Mouse (Mus musculus) hindbrain, embryonic 14.5 days (tissue): ENCODE measurements around the gene Fam13a. TPM values are rescaled to one million over a fixed set of nuclear protein-coding genes. Genes with fewer than 3 reads are reported as not detected.

Experiments used
- ATAC-seq: fragments of 200-750 bp; cut with Nextera tagmentation; 2 replicates; pipeline ENCODE4 v1.8.0; 2017; ENCODE audit warnings: moderate number of reproducible peaks, mild to moderate bottlenecking, moderate TSS enrichment, moderate library complexity; ENCODE audit not compliant: low FRiP score
- DNase-seq: peaks from one replicate; pipeline ENCODE4 v3.0.0-alpha.2; 2015; ENCODE audit warnings: low spot score
- H3K27ac ChIP-seq: fragments of 300-500 bp; sonication (generic); 2 replicates; pipeline ENCODE4 v1.5.1; 2014; ENCODE audit warnings: mild to moderate bottlenecking, moderate library complexity
- H3K27me3 ChIP-seq: fragments of 300-500 bp; sonication (generic); 2 replicates; pipeline ENCODE4 v1.6.1; 2014; ENCODE audit warnings: mild to moderate bottlenecking, low read length, mixed read lengths; ENCODE audit not compliant: control insufficient read depth, insufficient read depth
- H3K36me3 ChIP-seq: fragments of 300-500 bp; sonication (generic); replicated peaks from 2 replicates; pipeline ENCODE4 v1.6.1; 2014; ENCODE audit not compliant: control insufficient read depth, insufficient read depth
- H3K4me1 ChIP-seq: fragments of 300-500 bp; sonication (generic); replicated peaks from 2 replicates; pipeline ENCODE4 v1.6.1; 2014; ENCODE audit warnings: antibody characterized with exemption, low read length, mixed read lengths; ENCODE audit not compliant: control insufficient read depth, insufficient read depth
- H3K4me2 ChIP-seq: fragments of 300-500 bp; sonication (generic); replicated peaks from 2 replicates; pipeline ENCODE4 v1.6.1; 2014; ENCODE audit warnings: mild to moderate bottlenecking, moderate library complexity
- H3K4me3 ChIP-seq: fragments of 300-500 bp; sonication (generic); replicated peaks from 2 replicates; pipeline ENCODE4 v1.5.1; 2014; ENCODE audit warnings: mild to moderate bottlenecking, low read length
- H3K9ac ChIP-seq: fragments of 300-500 bp; sonication (generic); 2 replicates; pipeline ENCODE4 v1.6.1; 2014
- H3K9me3 ChIP-seq: fragments of 300-500 bp; sonication (generic); 2 replicates; pipeline ENCODE4 v1.6.1; 2016; ENCODE audit warnings: low read length; ENCODE audit not compliant: control insufficient read depth
- WGBS: fragments of 180-500 bp; shearing (Covaris S2); extraction: QIAGEN DNeasy Blood & Tissue Kit; methylation state at CpG from one replicate; pipeline ENCODE4 v1.1.7; 2014; 5-methylcytosine and 5-hydroxymethylcytosine counted together
- polyA plus RNA-seq: library from polyadenylated mRNA; unstranded; fragments of >200 nt; fragmentation: Nextera tagmentation; extraction: Ambion mirVana; gene quantifications from 2 replicates; pipeline ENCODE4 v1.2.1, GENCODE M21; 2014

Gene Fam13a
- polyA plus RNA-seq, 1 experiment from 2014 or later: 10.3 TPM

DNA sequence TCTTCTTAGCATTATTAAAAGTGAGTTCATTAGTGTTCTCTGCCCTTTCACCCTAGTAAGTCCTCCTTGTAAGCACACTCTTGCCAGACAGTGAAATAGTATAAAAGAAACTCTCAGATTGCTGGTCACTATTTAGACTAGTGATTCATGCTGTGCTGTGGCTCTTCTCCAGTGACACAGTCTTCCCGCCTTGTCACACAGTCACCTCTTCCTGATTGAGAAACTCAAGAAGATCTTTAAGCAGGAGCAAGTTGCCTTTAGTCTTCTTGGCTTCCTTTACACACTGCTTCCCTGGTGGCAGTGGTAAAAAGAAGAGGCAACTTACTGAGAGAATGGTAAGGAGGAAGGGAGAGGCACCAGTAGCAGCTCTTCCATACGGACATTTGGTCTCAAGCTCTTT is 6.3 kb upstream of the Fam13a start:
- 91% methylated on average over 2 of the region's 2 CpGs for WGBS
- ATAC-seq (no peak), DNase-seq (no peak)
- Histone ChIP-seq H3K27me3 (no peaks in the 10 kb centered on the region), H3K4me1 (no peaks in the 10 kb centered on the region), H3K9me3 (no peaks in the 10 kb centered on the region), H3K27ac (no peak overlapping the region), H3K4me3 (no peak overlapping the region), H3K4me2 (no peak overlapping the region), H3K9ac (no peak overlapping the region), H3K36me3 (no peaks in the 10 kb centered on the region)

DNA sequence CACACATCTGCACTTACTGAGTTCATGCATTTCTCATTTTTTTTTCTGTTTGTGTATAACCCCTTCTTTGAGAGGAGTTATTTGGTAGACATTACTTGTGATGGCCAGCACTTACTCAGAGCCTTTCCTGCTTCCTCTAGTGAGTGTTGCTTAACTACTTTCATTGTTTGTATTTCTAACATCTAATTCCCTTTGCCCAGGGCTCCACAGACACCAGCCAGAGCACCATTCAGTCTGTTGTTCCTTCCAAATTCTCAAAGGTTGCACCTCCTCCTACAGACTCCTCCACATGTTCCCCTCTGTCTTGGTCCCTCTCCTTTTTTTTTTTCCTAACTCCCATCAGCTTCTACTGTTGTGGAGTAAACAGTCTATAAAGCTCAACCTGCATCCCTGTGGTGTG is 5.7 kb upstream of the Fam13a start:
- Histone ChIP-seq H3K36me3 (no peaks in the 10 kb centered on the region), H3K4me3 (no peak overlapping the region), H3K27ac (no peak overlapping the region), H3K9me3 (no peaks in the 10 kb centered on the region), H3K4me1 (no peaks in the 10 kb centered on the region), H3K27me3 (no peaks in the 10 kb centered on the region), H3K9ac (no peak overlapping the region), H3K4me2 (no peak overlapping the region)
- DNase-seq: no peak
- no peak for ATAC-seq

- Histone ChIP-seq H3K27ac (no peak overlapping the region), H3K4me2 (no peak overlapping the region), H3K9ac (no peak overlapping the region), H3K36me3 (no peaks in the 10 kb centered on the region), H3K4me1 (no peaks in the 10 kb centered on the region; the same call in 1 of the 2 replicates), H3K27me3 (no peaks in the 10 kb centered on the region), H3K9me3 (no peaks in the 10 kb centered on the region), H3K4me3 (no peak overlapping the region)
- DNase-seq (no peak), ATAC-seq (no peak)
- WGBS: 91% methylated on average over 2 of the region's 2 CpGs
These were observed 4.5 kb upstream of the Fam13a start for GRCm38 (mm10) chr6:59028871-59029270.

DNA sequence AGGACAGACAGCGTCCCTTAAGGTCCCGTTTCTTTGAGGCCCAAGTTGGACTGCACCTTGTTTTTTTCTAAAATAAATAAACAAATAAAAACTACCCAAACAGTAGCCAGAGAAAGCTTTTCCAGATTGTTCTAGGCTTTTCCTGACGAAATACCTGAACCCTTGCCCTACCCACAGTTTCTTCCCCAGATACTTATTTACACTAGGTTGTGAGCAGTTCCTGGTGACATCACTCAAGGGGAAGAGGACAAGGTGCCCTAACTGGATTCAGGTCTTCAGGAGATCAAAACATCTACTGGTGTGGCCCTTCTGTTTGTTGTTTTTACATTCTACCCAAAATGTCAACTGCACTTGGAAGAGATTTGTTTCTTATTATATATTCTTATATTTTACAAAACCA is 457 bp upstream of the Fam13a start:
- Histone ChIP-seq H3K4me2 (peak overlapping the region; percentile 66), H3K9ac (peak overlapping the region; percentile 72), H3K27ac (0 out of 2 replicates have a peak overlapping the region, but pooled peaks have one; percentile 80), H3K36me3 (no peaks in the 10 kb centered on the region), H3K4me3 (peak overlapping the region; percentile 55), H3K27me3 (no peaks in the 10 kb centered on the region), H3K4me1 (peaks cover 8% of the 10 kb centered on the region), H3K9me3 (no peaks in the 10 kb centered on the region)
- 40% methylated on average over 3 of the region's 3 CpGs for WGBS
- ATAC-seq (no peak), DNase-seq (no peak)

DNA sequence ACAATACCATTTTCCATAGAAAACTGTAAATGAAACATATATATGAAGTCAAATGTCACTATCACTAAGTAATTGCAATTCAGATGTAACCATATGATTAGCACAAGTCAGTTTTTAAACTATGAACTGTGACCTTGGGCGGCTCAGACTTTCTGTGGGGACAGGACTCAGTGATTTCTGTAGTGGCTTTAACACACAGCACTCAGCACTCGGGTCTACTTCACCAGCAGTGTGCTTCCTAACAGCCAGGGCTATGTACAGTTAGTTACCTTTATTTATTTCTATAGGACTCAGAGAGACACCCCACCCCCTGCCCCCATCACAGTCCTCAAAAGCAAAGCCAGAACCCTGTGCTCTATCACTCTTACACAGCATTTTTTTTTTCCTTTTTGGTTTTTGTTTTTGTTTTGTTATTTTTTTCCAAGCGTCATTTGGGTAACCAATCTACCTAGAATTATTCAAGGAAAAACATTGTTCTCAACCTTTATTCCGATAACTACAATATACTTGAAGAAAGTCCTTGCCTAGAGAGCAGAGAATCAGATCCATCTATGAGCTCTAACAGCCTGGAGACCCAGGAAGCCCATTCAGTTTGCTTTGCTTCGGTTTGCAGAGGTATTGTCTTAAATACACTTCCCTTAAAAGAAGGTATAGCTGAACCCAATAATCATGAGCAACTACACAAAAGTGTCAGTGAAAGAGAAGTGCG is 740 bp downstream of the Fam13a start:
- Histone ChIP-seq H3K4me2 (peak overlapping the region; percentile 66), H3K9me3 (no peaks in the 10 kb centered on the region), H3K9ac (peak overlapping the region; percentile 72), H3K36me3 (no peaks in the 10 kb centered on the region), H3K4me1 (peaks cover 8% of the 10 kb centered on the region), H3K27me3 (no peaks in the 10 kb centered on the region), H3K27ac (peak overlapping the region; percentile 80), H3K4me3 (peak overlapping the region; percentile 55)
- ATAC-seq: peak; percentile 15; the same call in 1 of the 2 replicates
- peak; percentile 43 for DNase-seq
- 46% methylated on average over 6 of the region's 6 CpGs for WGBS

GRCm38 (mm10) chr6:59022621-59023020 is 1.7 kb downstream of the Fam13a start:
- Histone ChIP-seq H3K4me2 (peak overlapping the region; percentile 66), H3K4me1 (peaks cover 8% of the 10 kb centered on the region), H3K4me3 (no peak overlapping the region), H3K36me3 (no peaks in the 10 kb centered on the region), H3K27ac (no peak overlapping the region), H3K9me3 (no peaks in the 10 kb centered on the region), H3K27me3 (no peaks in the 10 kb centered on the region), H3K9ac (0 out of 2 replicates have a peak overlapping the region, but pooled peaks have one; percentile 72)
- WGBS: 87% methylated on average over 2 of the region's 2 CpGs
- DNase-seq (no peak), ATAC-seq (no peak)

GRCm38 (mm10) chr6:59020346-59020745 is 4.0 kb downstream of the Fam13a start:
- Histone ChIP-seq H3K4me1 (peaks cover 8% of the 10 kb centered on the region), H3K27ac (no peak overlapping the region), H3K36me3 (no peaks in the 10 kb centered on the region), H3K4me2 (no peak overlapping the region), H3K9me3 (no peaks in the 10 kb centered on the region), H3K27me3 (no peaks in the 10 kb centered on the region), H3K4me3 (no peak overlapping the region), H3K9ac (no peak overlapping the region)
- ATAC-seq: no peak
- 93% methylated on average over 2 of the region's 2 CpGs for WGBS
- DNase-seq: no peak

DNA sequence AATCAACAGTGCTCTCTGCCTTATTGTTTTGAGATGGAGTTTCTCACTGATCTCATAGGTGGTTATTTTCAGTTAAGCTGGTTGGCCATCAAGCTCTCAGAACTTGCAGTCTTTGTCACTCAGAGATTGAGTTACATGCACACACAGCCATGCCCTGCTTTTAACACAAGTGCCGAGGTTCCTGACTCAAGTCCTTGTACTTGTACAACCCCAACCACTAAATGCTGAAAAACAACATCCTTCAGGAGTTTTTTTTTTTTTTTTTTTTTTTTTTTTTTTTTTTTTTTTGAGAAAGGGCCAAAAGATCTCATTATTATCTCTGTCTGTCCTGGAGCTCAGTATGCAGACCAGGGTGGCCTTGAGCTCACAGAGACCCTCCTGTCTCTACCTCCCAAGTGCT is 4.5 kb downstream of the Fam13a start:
- H3K9me3 ChIP-seq: no peaks in the 10 kb centered on the region
- no peak overlapping the region for H3K9ac ChIP-seq
- H3K36me3 ChIP-seq: no peaks in the 10 kb centered on the region
- no peak overlapping the region for H3K4me3 ChIP-seq
- H3K4me2 ChIP-seq: no peak overlapping the region
- WGBS: 83% methylated on average over 1 of the region's 1 CpGs
- H3K27ac ChIP-seq: no peak overlapping the region
- ATAC-seq (no peak), DNase-seq (no peak)
- peaks cover 8% of the 10 kb centered on the region for H3K4me1 ChIP-seq
- H3K27me3 ChIP-seq: no peaks in the 10 kb centered on the region

DNA sequence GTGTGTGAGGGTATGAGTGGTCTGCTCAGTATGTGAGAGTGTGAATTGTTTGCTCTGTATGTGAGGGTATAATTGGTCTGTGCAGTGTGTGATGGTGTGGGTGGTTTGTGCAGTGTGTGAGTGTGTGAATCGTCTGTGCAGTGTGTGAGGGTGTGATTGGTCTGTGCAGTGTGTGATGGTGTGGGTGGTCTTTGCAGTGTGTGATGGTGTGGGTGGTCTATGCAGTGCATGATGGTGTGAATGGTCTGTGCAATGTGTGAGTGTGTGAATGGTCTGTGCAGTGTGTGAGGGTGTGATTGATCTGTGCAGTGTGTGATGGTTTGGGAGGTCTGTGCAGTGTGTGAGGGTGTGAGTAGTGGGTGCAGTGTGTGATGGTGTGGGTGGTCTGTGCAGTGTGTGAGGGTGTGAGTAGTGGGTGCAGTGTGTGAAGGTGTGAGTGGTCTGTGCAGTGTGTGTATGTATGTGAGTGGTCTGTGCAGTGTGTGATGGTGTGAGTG is 8.0 kb downstream of the Fam13a start:
- ATAC-seq (peak; percentile 40; the same call in 1 of the 2 replicates), DNase-seq (no peak)
- Histone ChIP-seq H3K9me3 (no peaks in the 10 kb centered on the region), H3K4me3 (no peak overlapping the region), H3K27ac (no peak overlapping the region), H3K4me2 (no peak overlapping the region), H3K27me3 (no peaks in the 10 kb centered on the region), H3K36me3 (no peaks in the 10 kb centered on the region), H3K9ac (no peak overlapping the region), H3K4me1 (no peaks in the 10 kb centered on the region)
- WGBS: 68% methylated on average over 1 of the region's 1 CpGs
